Mouse (Mus musculus) forebrain, embryonic 10.5 days (tissue): ENCODE measurements around the gene Krtap10-4. TPM values are rescaled to one million over a fixed set of nuclear protein-coding genes. Genes with fewer than 3 reads are reported as not detected.
A peak's percentile ranks its signal among the peaks of the same experiment; 100 is the strongest.

Experiments
- DNase-seq: peaks from one replicate; pipeline ENCODE4 v3.0.0-alpha.2; 2017; ENCODE audit warnings: low spot score; ENCODE audit errors: extremely low spot score
- H3K27ac ChIP-seq: fragments of 300-500 bp; sonication (generic); 2 replicates; pipeline ENCODE4 v1.5.1; 2016; ENCODE audit warnings: mild to moderate bottlenecking
- H3K27me3 ChIP-seq: fragments of 300-500 bp; sonication (generic); 2 replicates; pipeline ENCODE4 v1.6.1; 2016; ENCODE audit warnings: mild to moderate bottlenecking; ENCODE audit not compliant: poor library complexity, severe bottlenecking
- H3K36me3 ChIP-seq: fragments of 300-500 bp; sonication (generic); replicated peaks from 2 replicates; pipeline ENCODE4 v1.6.1; 2016; ENCODE audit warnings: mild to moderate bottlenecking, moderate library complexity
- H3K4me1 ChIP-seq: fragments of 300-500 bp; sonication (generic); 2 replicates; pipeline ENCODE4 v1.6.1; 2016
- H3K4me3 ChIP-seq: fragments of 300-500 bp; sonication (generic); 2 replicates; pipeline ENCODE4 v1.5.1; 2016; ENCODE audit warnings: mild to moderate bottlenecking, moderate library complexity
- H3K9me3 ChIP-seq: fragments of 300-500 bp; sonication (generic); 2 replicates; pipeline ENCODE4 v1.6.1; 2016; ENCODE audit warnings: mild to moderate bottlenecking, moderate library complexity
- whole genome bisulfite sequencing: fragments of 180-500 bp; shearing (Covaris S2); methylation state at CpG from one replicate; pipeline ENCODE4 v1.1.7; 2016; 5-methylcytosine and 5-hydroxymethylcytosine counted together
- polyA plus RNA-seq: library from polyadenylated mRNA; unstranded; fragments of >200 nt; fragmentation: Nextera tagmentation; extraction: Ambion mirVana; gene quantifications from 2 replicates; pipeline ENCODE4 v1.2.1, GENCODE M21; 2016

Krtap10-4 gene
- polyA plus RNA-seq, result not detected in 2 replicates

DNA sequence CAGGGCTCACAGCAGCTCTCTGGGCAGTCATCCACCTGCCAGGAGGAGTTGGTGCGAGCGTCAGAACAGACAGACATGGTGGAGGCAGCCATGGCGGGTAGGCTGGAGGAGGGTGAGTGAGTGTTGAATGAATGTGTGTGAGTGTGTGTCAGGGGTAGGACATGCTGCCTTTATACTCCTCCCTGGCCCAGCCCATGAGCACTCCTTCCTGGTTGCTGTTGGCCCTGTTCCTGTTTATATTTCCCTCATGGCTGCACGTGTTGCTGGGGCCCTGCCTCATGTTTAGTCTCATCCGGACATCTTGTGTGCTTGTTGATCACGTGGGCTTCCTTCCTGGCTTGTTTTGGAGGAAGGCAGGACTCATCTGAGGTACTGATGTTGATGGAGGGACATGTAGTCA is at the start of gene Krtap10-4:
Krtap10-4 (minus strand) TSS at position 145 of the 400 bp plus-strand sequence.
- Histone ChIP-seq H3K4me3 (no peak within 1 kb of the TSS), H3K27me3 (no peaks in the 10 kb centered on the region), H3K4me1 (no peaks in the 10 kb centered on the region), H3K9me3 (peaks cover 8% of the 10 kb centered on the region; the same call in 1 of the 2 replicates), H3K27ac (no peak within 1 kb of the TSS), H3K36me3 (no peaks in the 10 kb centered on the region)
- 76% methylated on average over 6 of the region's 6 CpGs for WGBS
- DNase-seq, result no peak

- WGBS, result 89% methylated on average over 7 of the region's 7 CpGs
- Histone ChIP-seq H3K4me1 (peaks cover 8% of the 10 kb centered on the region), H3K27me3 (no peaks in the 10 kb centered on the region), H3K4me3 (no peak overlapping the region), H3K27ac (no peak overlapping the region), H3K36me3 (no peaks in the 10 kb centered on the region), H3K9me3 (no peaks in the 10 kb centered on the region)
- DNase-seq, result no peak
These were observed 42.8 kb upstream of the Krtap10-4 start for GRCm38 (mm10) chr10:77869651-77870050.

DNA sequence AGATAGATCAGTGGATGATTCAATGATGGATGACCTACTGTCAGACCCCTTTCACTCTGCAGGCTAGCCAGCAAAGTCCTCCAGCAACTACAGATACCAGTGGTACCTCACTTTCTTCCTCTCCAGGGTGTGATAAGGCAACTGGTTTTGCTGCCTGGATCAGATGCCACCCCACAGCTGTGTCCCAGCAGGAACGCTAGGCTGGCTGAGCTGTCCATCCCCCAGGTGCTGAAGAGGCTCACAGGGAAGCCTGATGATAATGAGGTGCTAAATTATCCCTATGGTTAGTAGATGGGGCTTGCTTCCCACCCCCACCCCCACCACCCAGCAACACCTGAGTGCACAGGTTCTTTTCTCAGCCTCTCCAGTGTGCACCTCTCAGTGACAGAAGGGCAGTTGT is 40.7 kb upstream of the Krtap10-4 start:
- no peak overlapping the region for H3K4me3 ChIP-seq
- no peaks in the 10 kb centered on the region for H3K36me3 ChIP-seq
- 50% methylated on average over 1 of the region's 1 CpGs for WGBS
- H3K4me1 ChIP-seq, result peaks cover 20% of the 10 kb centered on the region
- H3K27ac ChIP-seq, result no peak overlapping the region
- no peaks in the 10 kb centered on the region for H3K27me3 ChIP-seq
- no peaks in the 10 kb centered on the region for H3K9me3 ChIP-seq
- DNase-seq, result no peak

DNA sequence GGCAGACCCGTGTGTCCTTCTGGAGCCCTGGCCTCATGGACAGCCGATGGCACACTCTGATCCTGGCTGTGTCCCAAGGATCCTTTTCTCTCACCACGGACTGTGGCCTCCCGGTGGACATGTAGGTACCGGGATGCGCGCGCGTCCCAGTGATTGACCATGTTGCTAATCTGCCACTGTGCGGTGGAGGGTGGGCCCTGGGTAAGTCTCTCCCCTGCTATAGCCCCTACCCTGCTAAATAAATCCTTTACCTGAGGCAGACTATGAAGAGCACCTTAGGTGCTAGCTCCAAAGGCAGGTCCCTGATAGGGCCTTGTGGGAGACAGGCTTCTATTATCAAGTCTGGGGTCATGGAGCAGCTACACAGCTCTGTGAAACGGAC is 37.9 kb upstream of the Krtap10-4 start:
- H3K4me3 ChIP-seq, result peak overlapping the region; percentile 46
- peak overlapping the region; percentile 70 for H3K27ac ChIP-seq
- H3K36me3 ChIP-seq, result no peaks in the 10 kb centered on the region
- H3K9me3 ChIP-seq, result no peaks in the 10 kb centered on the region
- H3K27me3 ChIP-seq, result no peaks in the 10 kb centered on the region
- 37% methylated on average over 11 of the region's 11 CpGs for WGBS
- DNase-seq, result no peak
- H3K4me1 ChIP-seq, result peaks cover 20% of the 10 kb centered on the region

DNA sequence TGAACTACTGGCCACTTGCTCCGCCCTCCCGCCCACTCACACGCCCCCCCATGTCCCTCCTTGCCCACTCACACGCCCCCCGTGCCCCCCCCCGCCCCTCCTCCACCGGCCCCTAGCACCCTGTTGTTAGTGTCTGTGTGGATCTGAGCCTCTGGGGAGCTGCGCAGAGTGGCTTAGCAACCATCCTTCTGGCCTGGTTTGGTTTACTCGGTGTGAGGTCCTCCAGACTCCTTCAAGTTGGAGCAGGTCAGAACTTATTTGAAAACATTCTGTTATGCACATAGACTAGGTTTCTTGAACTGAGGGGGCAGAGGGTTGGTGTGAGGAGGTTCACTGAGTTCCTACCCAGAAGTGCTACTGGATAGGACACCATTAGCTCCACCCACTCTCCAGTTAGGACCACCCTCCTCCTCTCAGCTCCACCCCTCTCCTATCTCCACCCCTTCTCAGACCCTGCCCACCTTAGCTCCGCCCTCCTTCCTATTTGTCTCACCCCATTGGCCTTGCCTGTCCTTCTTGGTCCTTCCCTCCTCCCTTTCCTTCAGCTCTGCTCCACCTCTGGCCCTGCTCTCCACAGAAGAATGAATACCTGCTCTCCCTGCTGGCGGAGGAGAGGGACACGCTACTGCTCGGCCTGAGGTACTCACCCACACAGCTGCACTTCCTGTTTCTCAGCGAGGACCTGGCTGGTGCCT is 37.3 kb upstream of the Krtap10-4 start:
- H3K4me1 ChIP-seq, result peaks cover 20% of the 10 kb centered on the region
- H3K36me3 ChIP-seq, result no peaks in the 10 kb centered on the region
- H3K27ac ChIP-seq, result peak overlapping the region; percentile 70
- DNase-seq, result peak; percentile 57
- peak overlapping the region; percentile 46 for H3K4me3 ChIP-seq
- H3K27me3 ChIP-seq, result no peaks in the 10 kb centered on the region
- no peaks in the 10 kb centered on the region for H3K9me3 ChIP-seq
- WGBS, result 45% methylated on average over 14 of the region's 14 CpGs

GRCm38 (mm10) chr10:77861675-77862074 is 34.8 kb upstream of the Krtap10-4 start, which contains the start of gene Gm3285:
Gm3285 (plus strand) TSS chr10:77861975.
- WGBS, result 55% methylated on average over 7 of the region's 7 CpGs
- Histone ChIP-seq H3K27ac (no peak within 1 kb of the TSS), H3K27me3 (no peaks in the 10 kb centered on the region), H3K4me1 (peaks cover 20% of the 10 kb centered on the region), H3K36me3 (no peaks in the 10 kb centered on the region), H3K4me3 (no peak within 1 kb of the TSS), H3K9me3 (no peaks in the 10 kb centered on the region)
- DNase-seq, result no peak

DNA sequence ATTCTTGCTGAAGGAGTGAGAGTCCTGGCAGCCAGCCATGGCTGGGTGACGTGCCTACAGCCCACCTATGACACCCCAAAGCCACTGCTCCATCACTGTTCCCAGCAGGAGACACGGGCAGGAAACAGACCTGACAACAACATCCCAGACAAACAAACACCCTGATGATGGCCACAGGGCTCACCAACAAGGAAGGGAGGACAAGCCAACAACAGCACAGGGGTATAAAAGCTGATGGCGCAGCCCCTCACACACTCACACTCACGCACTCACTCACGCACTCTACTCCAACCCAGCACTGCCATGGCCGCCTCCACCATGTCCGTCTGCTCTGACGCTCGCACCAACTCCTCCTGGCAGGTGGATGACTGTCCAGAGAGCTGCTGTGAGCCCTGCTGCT is 25.7 kb upstream of the Krtap10-4 start, which contains the start of gene Gm10318:
Gm10318 (plus strand) TSS at position 301 of the 400 bp plus-strand sequence.
- DNase-seq, result no peak
- no peaks in the 10 kb centered on the region for H3K27me3 ChIP-seq
- 0 out of 2 replicates have a peak within 1 kb of the TSS, but pooled peaks have one; percentile 40 for H3K27ac ChIP-seq
- peaks cover 5% of the 10 kb centered on the region; the same call in 1 of the 2 replicates for H3K9me3 ChIP-seq
- peaks cover 12% of the 10 kb centered on the region for H3K4me1 ChIP-seq
- WGBS, result 70% methylated on average over 9 of the region's 9 CpGs
- H3K4me3 ChIP-seq, result no peak within 1 kb of the TSS
- H3K36me3 ChIP-seq, result no peaks in the 10 kb centered on the region

DNA sequence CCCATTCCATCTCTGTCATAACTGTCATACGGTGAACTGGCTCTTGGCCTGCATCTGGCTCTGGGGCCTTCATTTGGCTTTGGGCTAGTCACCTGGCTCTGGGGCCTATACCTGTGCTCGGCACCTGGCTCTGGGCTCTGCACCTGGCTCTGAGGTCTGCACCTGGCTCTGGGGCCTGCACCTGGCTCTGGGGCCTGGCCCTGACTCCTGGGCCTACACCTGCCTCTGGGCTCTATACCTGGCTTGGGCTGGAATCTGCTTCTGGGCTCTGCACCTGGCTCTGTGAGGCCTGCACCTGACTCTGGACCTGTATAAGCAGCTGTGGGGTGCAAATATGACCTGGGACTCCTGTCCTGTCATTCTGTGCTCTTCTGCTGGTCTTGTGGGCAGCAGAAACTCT is 20.6 kb upstream of the Krtap10-4 start:
- H3K27me3 ChIP-seq, result no peaks in the 10 kb centered on the region
- 0 out of 2 replicates have a peak overlapping the region, but pooled peaks have one; percentile 15 for H3K27ac ChIP-seq
- H3K4me1 ChIP-seq, result no peaks in the 10 kb centered on the region
- H3K36me3 ChIP-seq, result no peaks in the 10 kb centered on the region
- no peak overlapping the region for H3K4me3 ChIP-seq
- 81% methylated on average over 2 of the region's 2 CpGs for WGBS
- DNase-seq, result no peak
- peaks cover 22% of the 10 kb centered on the region; the same call in 1 of the 2 replicates for H3K9me3 ChIP-seq

GRCm38 (mm10) chr10:77846961-77847360 is 20.1 kb upstream of the Krtap10-4 start:
- H3K27me3 ChIP-seq, result no peaks in the 10 kb centered on the region
- H3K36me3 ChIP-seq, result no peaks in the 10 kb centered on the region
- H3K4me3 ChIP-seq, result no peak overlapping the region
- 0 out of 2 replicates have a peak overlapping the region, but pooled peaks have one; percentile 15 for H3K27ac ChIP-seq
- H3K9me3 ChIP-seq, result peaks cover 22% of the 10 kb centered on the region; the same call in 1 of the 2 replicates
- no peak for DNase-seq
- WGBS, result 23% methylated on average over 2 of the region's 2 CpGs
- H3K4me1 ChIP-seq, result no peaks in the 10 kb centered on the region

GRCm38 (mm10) chr10:77846503-77846902 is 19.6 kb upstream of the Krtap10-4 start, which contains the start of gene Gm36176:
Gm36176 (plus strand) TSS chr10:77846803.
- DNase-seq, result no peak
- Histone ChIP-seq H3K27me3 (no peaks in the 10 kb centered on the region), H3K4me3 (no peak within 1 kb of the TSS), H3K9me3 (peaks cover 22% of the 10 kb centered on the region; the same call in 1 of the 2 replicates), H3K4me1 (no peaks in the 10 kb centered on the region), H3K36me3 (no peaks in the 10 kb centered on the region), H3K27ac (0 out of 2 replicates have a peak within 1 kb of the TSS, but pooled peaks have one; percentile 15)
- WGBS, result 76% methylated on average over 3 of the region's 3 CpGs

DNA sequence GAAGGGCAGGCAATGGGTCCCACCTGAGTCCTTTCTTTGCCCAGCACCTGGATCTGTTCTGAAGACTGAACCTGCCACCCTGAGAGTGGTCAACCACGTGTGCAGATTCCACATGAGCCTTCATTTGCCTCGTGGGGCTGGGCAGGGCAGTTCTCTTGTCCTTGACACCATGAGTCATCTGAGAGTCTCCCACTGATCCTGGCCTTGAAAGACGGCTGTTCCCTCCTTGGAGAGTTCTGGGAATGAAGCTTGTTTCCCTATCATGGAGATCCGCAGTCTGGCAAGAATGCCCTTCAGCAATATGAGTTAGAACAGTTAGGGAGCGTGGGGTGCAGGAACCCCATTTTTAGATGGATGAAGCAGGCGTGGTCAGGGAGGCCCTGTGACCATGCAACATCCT is 12.1 kb upstream of the Krtap10-4 start:
- no peak for DNase-seq
- H3K4me1 ChIP-seq, result no peaks in the 10 kb centered on the region
- no peaks in the 10 kb centered on the region for H3K36me3 ChIP-seq
- no peaks in the 10 kb centered on the region for H3K27me3 ChIP-seq
- H3K9me3 ChIP-seq, result peaks cover 12% of the 10 kb centered on the region; the same call in 1 of the 2 replicates
- no peak overlapping the region for H3K4me3 ChIP-seq
- H3K27ac ChIP-seq, result no peak overlapping the region
- 81% methylated on average over 6 of the region's 6 CpGs for WGBS

DNA sequence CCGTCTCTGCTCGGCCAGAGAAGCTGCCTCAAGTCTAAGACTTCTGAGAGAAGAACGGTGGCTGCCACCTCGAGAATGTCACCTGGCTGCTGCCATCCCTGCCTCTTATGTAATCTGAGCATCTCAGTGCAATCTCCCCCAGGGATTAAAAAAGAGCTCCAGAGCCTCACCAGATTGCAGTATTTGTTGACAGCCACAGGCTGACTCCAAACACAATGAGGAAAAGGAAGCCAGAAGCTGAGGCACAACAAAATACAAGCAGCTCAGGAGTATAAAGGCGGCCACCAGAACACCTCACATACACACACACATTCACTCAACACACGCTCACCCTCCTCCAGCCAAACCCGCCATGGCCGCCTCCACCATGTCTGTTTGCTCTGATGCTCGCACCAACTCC is 8.8 kb upstream of the Krtap10-4 start, which contains the start of gene Krtap10-10:
Krtap10-10 (plus strand) TSS at position 301 of the 400 bp plus-strand sequence.
- Histone ChIP-seq H3K27me3 (no peaks in the 10 kb centered on the region), H3K4me3 (no peak within 1 kb of the TSS), H3K27ac (no peak within 1 kb of the TSS), H3K4me1 (no peaks in the 10 kb centered on the region), H3K9me3 (no peaks in the 10 kb centered on the region), H3K36me3 (no peaks in the 10 kb centered on the region)
- 72% methylated on average over 9 of the region's 9 CpGs for WGBS
- DNase-seq, result no peak

- Histone ChIP-seq H3K9me3 (peaks cover 8% of the 10 kb centered on the region; the same call in 1 of the 2 replicates), H3K4me1 (peaks cover 11% of the 10 kb centered on the region), H3K27ac (0 out of 2 replicates have a peak overlapping the region, but pooled peaks have one; percentile 25), H3K36me3 (no peaks in the 10 kb centered on the region), H3K27me3 (no peaks in the 10 kb centered on the region), H3K4me3 (no peak overlapping the region)
- 23% methylated on average over 4 of the region's 4 CpGs for WGBS
- no peak for DNase-seq
These were observed 7.7 kb downstream of the Krtap10-4 start for GRCm38 (mm10) chr10:77819203-77819602.
